Mouse (Mus musculus) MEL (cell line): ENCODE results near the gene Fastk.

Experiments used
- MAFK ChIP-seq: IDR thresholded peaks from 2 replicates; pipeline ENCODE4 v1.6.1; 2011; ENCODE audit warnings: low read depth, mild to moderate bottlenecking, low read length, improper control_type of control experiment, borderline replicate concordance
- POLR2AphosphoS2 ChIP-seq: IDR thresholded peaks from 2 replicates; pipeline ENCODE4 v1.6.1; 2011; ENCODE audit warnings: low read length, improper control_type of control experiment

GRCm38 (mm10) chr5:24412063-24412462 lies 33.0 kb downstream of the Fastk start:
- TF ChIP-seq MAFK (no peak), POLR2AphosphoS2 (no peak)
